Mouse (Mus musculus) NIH3T3 (cell line): Measurements from ENCODE around the gene Itga6.
A peak's percentile ranks its signal among the peaks of the same experiment; 100 is the strongest.

ENCODE experiments used
- DNase-seq: peaks from one replicate; pipeline ENCODE4 v3.0.0-alpha.2; 2012; ENCODE audit warnings: low read depth

Itga6 gene

GRCm38 (mm10) chr2:71843316-71843715 lies 97.9 kb downstream of the Itga6 start:
- no peak for DNase-seq

GRCm38 (mm10) chr2:71844906-71845305 lies 99.5 kb downstream of the Itga6 start:
- no peak for DNase-seq

GRCm38 (mm10) chr2:71852161-71852560 lies 106.7 kb downstream of the Itga6 start:
- peak; percentile 15 for DNase-seq

- DNase-seq, result no peak
These were observed 109.7 kb downstream of the Itga6 start for GRCm38 (mm10) chr2:71855076-71855475.

GRCm38 (mm10) chr2:71863531-71864173 lies 118.2 kb downstream of the Itga6 start:
- no peak for DNase-seq

- no peak for DNase-seq
These were observed 119.6 kb downstream of the Itga6 start for GRCm38 (mm10) chr2:71865022-71865421.

- DNase-seq, result no peak
These were observed 120.5 kb downstream of the Itga6 start for GRCm38 (mm10) chr2:71865935-71866334.

GRCm38 (mm10) chr2:71866565-71866964 lies 121.1 kb downstream of the Itga6 start:
- no peak for DNase-seq

- peak; percentile 52 for DNase-seq
These were observed 121.6 kb downstream of the Itga6 start for GRCm38 (mm10) chr2:71867019-71867418.

GRCm38 (mm10) chr2:71867480-71867879 lies 122.1 kb downstream of the Itga6 start:
- no peak for DNase-seq

- no peak for DNase-seq
These were observed 122.8 kb downstream of the Itga6 start for GRCm38 (mm10) chr2:71868256-71868655.

- DNase-seq, result no peak
These were observed 126.7 kb downstream of the Itga6 start for GRCm38 (mm10) chr2:71872141-71872540.

- DNase-seq, result peak; percentile 99
These were observed 127.5 kb downstream of the Itga6 start, which contains the start of gene Pdk1 for GRCm38 (mm10) chr2:71872801-71873443. Gene Pdk1 (plus strand): TSS chr2:71873224.

GRCm38 (mm10) chr2:71873474-71874322 lies 128.3 kb downstream of the Itga6 start:
- DNase-seq, result peak; percentile 40

GRCm38 (mm10) chr2:71874422-71874821 lies 129.0 kb downstream of the Itga6 start:
- DNase-seq, result no peak

- DNase-seq, result no peak
These were observed 129.4 kb downstream of the Itga6 start for GRCm38 (mm10) chr2:71874836-71875235.

- DNase-seq, result no peak
These were observed 132.4 kb downstream of the Itga6 start for GRCm38 (mm10) chr2:71877865-71878264.

- no peak for DNase-seq
These were observed 133.0 kb downstream of the Itga6 start for GRCm38 (mm10) chr2:71878441-71878840.

GRCm38 (mm10) chr2:71878943-71879342 lies 133.5 kb downstream of the Itga6 start:
- DNase-seq, result no peak

GRCm38 (mm10) chr2:71882914-71883651 lies 137.7 kb downstream of the Itga6 start:
- no peak for DNase-seq

GRCm38 (mm10) chr2:71887269-71887668 lies 141.9 kb downstream of the Itga6 start:
- DNase-seq, result no peak

- DNase-seq, result no peak
These were observed 143.0 kb downstream of the Itga6 start for GRCm38 (mm10) chr2:71888437-71888836.
